Comparison of ENCODE assay signal across 18 mouse cellular contexts in the genomic region with DNA sequence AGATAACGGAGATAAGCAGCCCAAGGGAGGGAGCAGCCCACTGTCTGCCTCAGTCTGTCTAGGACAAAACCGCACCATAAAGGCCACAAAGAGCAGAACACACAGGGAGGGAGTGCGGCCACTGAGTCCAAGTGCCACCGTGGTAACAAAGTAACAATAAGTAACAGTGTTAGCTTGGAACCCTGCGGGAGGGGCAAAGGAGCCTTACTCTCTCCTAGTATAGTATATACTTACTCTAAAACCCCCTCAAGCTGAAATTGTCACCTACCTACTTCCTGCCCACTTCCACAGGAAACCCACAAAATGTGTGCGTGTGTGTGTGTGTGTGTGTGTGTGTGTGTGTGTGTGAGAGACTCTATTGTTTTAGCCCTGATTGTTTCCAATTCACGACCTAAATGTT.
DNase-seq lines count a peak whose midpoint lies in the region; ATAC-seq lines count a peak whose summit lies in the region.
"Had no signal": no experiment of that assay in that cellular context is flagged by ENCODE, and none has a peak within 500 bp of the region (broad histone marks: within the 10 kb centered on the region; RNA-seq: fewer than 3 reads in every experiment).

No protein-coding gene starts in this region.

- H3K9ac ChIP-seq in kidney, embryonic 16.5 days (replicated peaks; ENCODE audit: low read length), result no peak overlapping the region
- no peak overlapping the region for H3K9ac ChIP-seq in midbrain, embryonic 16.5 days (ENCODE audit: low read depth, low read length)
- H3K9ac ChIP-seq: forebrain, postnatal 0 days; hindbrain, embryonic 15.5 days; neural tube, embryonic 12.5 days had no signal

- peaks cover 9% of the 10 kb centered on the region for H3K4me1 ChIP-seq in kidney, embryonic 16.5 days (ENCODE audit: insufficient read depth, low read length)
- H3K4me1 ChIP-seq in megakaryocyte, embryonic 14.5 days, result peaks cover 21% of the 10 kb centered on the region
- peaks cover 4% of the 10 kb centered on the region; the same call in 1 of the 2 replicates for H3K4me1 ChIP-seq in midbrain, embryonic 16.5 days (ENCODE audit: control insufficient read depth, insufficient read depth, low read length)

- ATAC-seq in kidney, embryonic 16.5 days (ENCODE audit: low FRiP score, low TSS enrichment), result peak; percentile 31; the same call in 1 of the 2 replicates
- ATAC-seq in midbrain, embryonic 16.5 days, result no peak
- ATAC-seq: forebrain, postnatal 0 days had no signal

- 58% methylated on average over 7 of the region's 7 CpGs for WGBS in kidney, embryonic 16.5 days
- 46% methylated on average over 7 of the region's 7 CpGs for WGBS in midbrain, embryonic 16.5 days

- no peak for DNase-seq in kidney, adult 11 months
- DNase-seq in CD8-positive naive resting alpha-beta T cell, adult 2 months (ENCODE audit: low read depth in 2 of 2, low spot score in 2 of 2), result peak; percentile 71 to 81
- peak; percentile 82 for DNase-seq in thymus, postnatal 0 days (ENCODE audit: low spot score)
- DNase-seq in adrenal gland, adult (ENCODE audit: inconsistent age in 2 of 2, low spot score in 1 of 2), result no peak
- DNase-seq in cerebellum, postnatal 25 days, result no peak
- DNase-seq: cerebellum, adult 2 months; embryo, embryonic 11 days; forebrain, postnatal 0 days; gastrocnemius, postnatal 36 days had no signal

- H3K4me2 ChIP-seq in kidney, embryonic 16.5 days (replicated peaks; ENCODE audit: low read depth, low read length), result no peak overlapping the region
- H3K4me2 ChIP-seq in midbrain, embryonic 16.5 days (ENCODE audit: low read length), result no peak overlapping the region
- H3K4me2 ChIP-seq: hindbrain, embryonic 15.5 days; liver, embryonic 11.5 days; midbrain, embryonic 11.5 days; neural tube, embryonic 12.5 days had no signal

- H3K27me3 ChIP-seq in kidney, embryonic 16.5 days (ENCODE audit: insufficient read depth, low read length), result no peaks in the 10 kb centered on the region
- peaks cover 13% of the 10 kb centered on the region for H3K27me3 ChIP-seq in megakaryocyte, embryonic 14.5 days (replicated peaks)
- no peaks in the 10 kb centered on the region for H3K27me3 ChIP-seq in midbrain, embryonic 16.5 days (ENCODE audit: control insufficient read depth, insufficient read depth, low read depth, low read length)
- H3K27me3 ChIP-seq: hindbrain, embryonic 15.5 days; neural tube, embryonic 12.5 days had no signal

- H3K36me3 ChIP-seq in kidney, embryonic 16.5 days (ENCODE audit: insufficient read depth, low read length), result no peaks in the 10 kb centered on the region
- H3K36me3 ChIP-seq in megakaryocyte, embryonic 14.5 days (replicated peaks; ENCODE audit: low read length), result peaks cover 23% of the 10 kb centered on the region
- no peaks in the 10 kb centered on the region for H3K36me3 ChIP-seq in midbrain, embryonic 16.5 days (ENCODE audit: control insufficient read depth, insufficient read depth, low read length)
- H3K36me3 ChIP-seq: hindbrain, embryonic 15.5 days; neural tube, embryonic 12.5 days had no signal

- no peak overlapping the region for H3K4me3 ChIP-seq in kidney, embryonic 16.5 days (ENCODE audit: low read length)
- H3K4me3 ChIP-seq in megakaryocyte, embryonic 14.5 days (replicated peaks), result peak overlapping the region; percentile 50
- no peak overlapping the region for H3K4me3 ChIP-seq in midbrain, embryonic 16.5 days (ENCODE audit: low read depth, low read length)
- H3K4me3 ChIP-seq: erythroblast, embryonic 14.5 days; hindbrain, embryonic 15.5 days; neural tube, embryonic 12.5 days had no signal

- H3K27ac ChIP-seq in kidney, embryonic 16.5 days (ENCODE audit: low read length), result no peak overlapping the region
- no peak overlapping the region for H3K27ac ChIP-seq in midbrain, embryonic 16.5 days (ENCODE audit: low read length)
- H3K27ac ChIP-seq: hindbrain, embryonic 15.5 days; kidney, postnatal 0 days; neural tube, embryonic 12.5 days had no signal

- peaks cover 10% of the 10 kb centered on the region; the same call in 1 of the 2 replicates for H3K9me3 ChIP-seq in kidney, embryonic 16.5 days (ENCODE audit: low read length)
- H3K9me3 ChIP-seq in megakaryocyte, embryonic 14.5 days, result peaks cover 37% of the 10 kb centered on the region
- H3K9me3 ChIP-seq in midbrain, embryonic 16.5 days (replicated peaks; ENCODE audit: control insufficient read depth, low read length, poor library complexity, severe bottlenecking), result no peaks in the 10 kb centered on the region
- H3K9me3 ChIP-seq: hindbrain, embryonic 15.5 days; neural tube, embryonic 12.5 days had no signal

Comparison
In these comparisons a context has a peak if more than half of its experiments do, and no peak if none do; other contexts are left out.
1. DNase-seq: peak in CD8-positive naive resting alpha-beta T cell, adult 2 months (2 of 2) and thymus, postnatal 0 days (single experiment); none in kidney, adult 11 months (single experiment), adrenal gland, adult (0 of 2) and cerebellum, postnatal 25 days (0 of 2).